Mouse (Mus musculus) bone marrow, adult 2 months (tissue): Measurements from ENCODE around the gene Ctf2. TPM values are rescaled to one million over a fixed set of nuclear protein-coding genes. Genes with fewer than 3 reads are reported as not detected.

Source experiments
- H3K27ac ChIP-seq: fragments of 200-500 bp; 2 replicates; pipeline ENCODE4 v1.5.1; 2012; ENCODE audit warnings: low read depth, mild to moderate bottlenecking, control low read depth, inconsistent platforms, low read length; ENCODE audit not compliant: control insufficient read depth, poor library complexity, insufficient read depth
- H3K4me1 ChIP-seq: fragments of 200-500 bp; 2 replicates; pipeline ENCODE4 v1.6.1; 2011; ENCODE audit warnings: low read length; ENCODE audit not compliant: control insufficient read depth, insufficient read depth
- H3K4me3 ChIP-seq: fragments of 200-500 bp; replicated peaks from 2 replicates; pipeline ENCODE3; 2011; ENCODE audit warnings: mild to moderate bottlenecking, low read depth, low read length, control low read depth; ENCODE audit not compliant: control insufficient read depth
- CTCF ChIP-seq: fragments of 200-500 bp; IDR thresholded peaks from 2 replicates; pipeline ENCODE4 v1.5.1; 2011; ENCODE audit warnings: low read length, control low read depth; ENCODE audit not compliant: control insufficient read depth, insufficient read depth
- POLR2A ChIP-seq: fragments of 200-500 bp; IDR thresholded peaks from 2 replicates; pipeline ENCODE4 v1.6.1; 2011; ENCODE audit warnings: low read depth, mild to moderate bottlenecking, control low read depth, low read length, borderline replicate concordance; ENCODE audit not compliant: control insufficient read depth
- WGBS: fragments of 180-500 bp; shearing (Covaris S2); methylation state at CpG from one replicate; pipeline ENCODE4 v1.1.7; 2018; 5-methylcytosine and 5-hydroxymethylcytosine counted together
- polyA plus RNA-seq: library from polyadenylated mRNA; stranded (reverse); fragments of >200 nt; gene quantifications from 2 replicates; pipeline ENCODE4 v1.2.4, GENCODE M21; 2011; ENCODE audit warnings: low replicate concordance; ENCODE audit not compliant: missing spikeins, insufficient read depth, insufficient read length

Gene Ctf2
- polyA plus RNA-seq, 1 experiment = not detected

DNA sequence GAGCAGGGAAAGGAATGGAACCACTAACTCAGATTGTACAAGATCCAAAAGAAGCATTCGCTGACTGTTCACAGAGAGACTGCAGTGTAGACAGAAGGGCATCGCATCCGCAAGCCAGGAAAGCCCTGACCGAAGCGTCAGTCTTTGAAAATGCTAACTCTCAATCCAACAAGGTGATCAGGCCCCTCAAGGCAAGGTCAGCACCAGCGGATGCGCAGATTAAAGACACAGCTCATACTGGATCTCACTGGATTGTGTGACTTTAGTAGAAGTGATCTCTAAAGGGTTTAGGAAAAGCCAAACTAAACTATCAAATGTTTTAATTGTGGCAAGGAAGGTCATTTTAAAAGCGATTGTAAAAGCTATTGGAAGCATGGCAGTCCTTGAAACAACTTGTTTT is 38.7 kb downstream of the Ctf2 start:
- WGBS = 94% methylated on average over 8 of the region's 8 CpGs
- no peaks in the 10 kb centered on the region; the same call in 1 of the 2 replicates for H3K4me1 ChIP-seq
- no peak overlapping the region for H3K4me3 ChIP-seq
- no peak overlapping the region for H3K27ac ChIP-seq
- no peak for TF ChIP-seq CTCF
- no peak for TF ChIP-seq POLR2A

DNA sequence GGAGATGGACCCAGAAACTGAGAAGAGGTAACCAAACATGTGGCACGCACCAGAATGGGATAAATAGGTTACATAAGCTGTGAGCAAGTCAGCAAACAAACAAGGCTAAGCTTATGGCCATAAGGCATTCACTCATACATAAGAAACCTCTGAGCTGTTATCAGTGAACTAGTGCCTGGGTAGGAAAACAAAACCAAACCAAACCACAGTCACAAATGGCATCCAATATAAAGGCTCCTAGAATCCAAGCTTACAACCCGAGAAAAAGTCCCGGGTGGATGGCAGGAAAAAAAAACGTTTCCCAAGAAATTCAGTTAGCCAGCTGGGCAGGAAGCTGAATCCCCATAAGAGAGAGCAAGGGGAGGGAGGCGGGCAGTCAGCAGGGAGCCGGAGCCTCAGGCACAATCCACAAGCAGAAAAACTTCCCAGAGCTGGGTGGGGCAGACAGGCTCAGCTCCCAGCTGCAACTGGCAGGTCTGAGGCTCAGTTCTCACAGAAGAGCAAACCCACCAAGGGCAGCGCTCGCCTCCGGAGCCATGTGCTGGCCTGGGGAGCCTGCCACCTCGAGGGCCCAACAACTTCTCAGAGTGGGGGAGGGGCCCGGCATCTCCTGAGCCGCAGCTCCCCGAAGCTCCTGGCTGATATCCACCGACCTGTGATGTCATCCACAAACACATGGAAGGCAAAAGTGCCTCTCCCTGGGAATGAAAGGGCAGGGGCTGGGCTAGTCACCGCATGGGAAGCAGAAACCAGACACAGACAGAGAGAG is 40.6 kb downstream of the Ctf2 start:
- TF ChIP-seq CTCF (no peak), POLR2A (no peak)
- Histone ChIP-seq H3K4me1 (no peaks in the 10 kb centered on the region; the same call in 1 of the 2 replicates), H3K4me3 (no peak overlapping the region), H3K27ac (no peak overlapping the region)
- WGBS = 85% methylated on average over 15 of the region's 15 CpGs

GRCm38 (mm10) chr7:127689626-127690280 is 42.2 kb downstream of the Ctf2 start:
- no peak overlapping the region for H3K27ac ChIP-seq
- TF ChIP-seq POLR2A (no peak), CTCF (no peak)
- 81% methylated on average over 9 of the region's 9 CpGs for WGBS
- H3K4me1 ChIP-seq = no peaks in the 10 kb centered on the region; the same call in 1 of the 2 replicates
- H3K4me3 ChIP-seq = no peak overlapping the region

- Histone ChIP-seq H3K4me1 (no peaks in the 10 kb centered on the region; the same call in 1 of the 2 replicates), H3K4me3 (no peak overlapping the region), H3K27ac (no peak overlapping the region)
- WGBS = 91% methylated on average over 7 of the region's 7 CpGs
- TF ChIP-seq POLR2A (no peak), CTCF (no peak)
These were observed 43.0 kb downstream of the Ctf2 start for GRCm38 (mm10) chr7:127688935-127689334.

DNA sequence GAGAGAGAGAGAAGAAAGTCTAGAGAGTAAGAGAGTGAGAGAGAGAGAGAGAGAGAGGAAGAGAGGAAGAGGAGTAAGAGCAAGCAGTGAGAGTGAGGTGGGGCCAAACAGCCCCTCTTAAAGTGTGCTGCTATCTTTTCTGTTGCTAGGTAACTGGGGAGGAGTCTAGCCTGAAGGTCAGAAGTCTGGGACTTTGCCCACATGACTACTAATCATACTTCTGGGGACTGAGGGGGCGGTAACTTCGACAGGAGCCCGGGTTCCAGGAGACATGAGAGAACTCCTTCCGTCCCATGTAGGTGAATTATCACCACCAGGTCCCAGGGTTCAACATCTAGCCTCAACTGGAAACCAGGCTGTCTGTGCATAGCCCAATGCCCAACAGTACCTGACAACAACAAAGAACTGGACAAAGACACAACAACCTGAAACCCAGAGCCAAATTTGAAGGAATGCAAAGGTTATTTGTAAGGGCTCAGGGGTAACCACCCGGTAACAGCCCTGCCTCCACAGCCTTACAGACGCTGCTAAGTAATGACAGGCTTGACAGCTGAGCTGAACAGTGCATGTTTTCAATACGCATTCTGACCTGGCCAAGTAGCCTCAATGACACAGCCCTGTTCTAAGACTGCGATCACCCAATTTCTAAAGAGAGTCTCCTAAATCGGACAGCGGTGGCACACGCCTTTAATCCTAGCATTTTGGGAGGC is 45.1 kb downstream of the Ctf2 start:
- 86% methylated on average over 11 of the region's 11 CpGs for WGBS
- Histone ChIP-seq H3K4me3 (no peak overlapping the region), H3K4me1 (no peaks in the 10 kb centered on the region; the same call in 1 of the 2 replicates), H3K27ac (no peak overlapping the region)
- TF ChIP-seq POLR2A (no peak), CTCF (no peak)

- Histone ChIP-seq H3K4me1 (no peaks in the 10 kb centered on the region; the same call in 1 of the 2 replicates), H3K4me3 (no peak overlapping the region), H3K27ac (no peak overlapping the region)
- 86% methylated on average over 14 of the region's 14 CpGs for WGBS
- TF ChIP-seq CTCF (no peak), POLR2A (no peak)
These were observed 46.5 kb downstream of the Ctf2 start for GRCm38 (mm10) chr7:127685304-127686018.

DNA sequence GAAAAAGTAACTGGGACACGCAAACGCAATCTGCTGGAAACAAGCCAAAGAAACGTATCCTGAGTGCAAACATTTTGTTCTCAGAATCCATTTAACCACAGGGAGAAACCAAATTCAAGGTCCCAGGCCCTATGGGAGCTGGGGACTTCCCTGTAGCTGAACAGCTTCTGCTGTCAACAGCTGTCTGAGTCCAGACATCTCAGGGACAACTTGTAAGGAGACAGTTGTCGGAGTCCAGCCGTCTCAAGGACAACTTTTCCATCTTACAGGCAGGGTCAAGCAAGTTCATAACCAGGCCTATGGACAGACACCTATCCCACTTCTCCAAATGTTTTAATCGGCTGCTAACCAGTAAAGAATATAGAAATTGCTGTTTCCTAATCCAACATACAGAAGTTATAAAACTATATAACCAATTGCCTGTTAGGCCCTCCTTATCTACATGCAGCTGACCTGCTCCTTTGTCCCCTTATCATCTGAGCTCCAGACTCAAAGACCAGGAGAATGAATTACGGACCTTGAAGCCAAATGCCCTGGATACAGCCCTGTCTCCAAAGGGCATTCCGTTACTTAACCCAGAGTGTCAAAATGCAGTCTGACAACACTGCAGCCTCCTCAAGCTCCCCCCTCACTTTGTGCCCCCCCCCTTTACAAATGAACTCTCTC is 49.9 kb downstream of the Ctf2 start:
- TF ChIP-seq POLR2A = no peak
- no peak for TF ChIP-seq CTCF
- H3K4me1 ChIP-seq = no peaks in the 10 kb centered on the region
- WGBS = 72% methylated on average over 8 of the region's 8 CpGs
- no peak overlapping the region for H3K27ac ChIP-seq
- no peak overlapping the region for H3K4me3 ChIP-seq

- TF ChIP-seq CTCF (no peak), POLR2A (no peak)
- H3K4me1 ChIP-seq = no peaks in the 10 kb centered on the region
- H3K4me3 ChIP-seq = no peak overlapping the region
- 87% methylated on average over 13 of the region's 13 CpGs for WGBS
- no peak overlapping the region for H3K27ac ChIP-seq
These were observed 51.4 kb downstream of the Ctf2 start for GRCm38 (mm10) chr7:127680541-127680940.
